Mouse (Mus musculus): Measurements from ENCODE around the gene Pigq.

DNA sequence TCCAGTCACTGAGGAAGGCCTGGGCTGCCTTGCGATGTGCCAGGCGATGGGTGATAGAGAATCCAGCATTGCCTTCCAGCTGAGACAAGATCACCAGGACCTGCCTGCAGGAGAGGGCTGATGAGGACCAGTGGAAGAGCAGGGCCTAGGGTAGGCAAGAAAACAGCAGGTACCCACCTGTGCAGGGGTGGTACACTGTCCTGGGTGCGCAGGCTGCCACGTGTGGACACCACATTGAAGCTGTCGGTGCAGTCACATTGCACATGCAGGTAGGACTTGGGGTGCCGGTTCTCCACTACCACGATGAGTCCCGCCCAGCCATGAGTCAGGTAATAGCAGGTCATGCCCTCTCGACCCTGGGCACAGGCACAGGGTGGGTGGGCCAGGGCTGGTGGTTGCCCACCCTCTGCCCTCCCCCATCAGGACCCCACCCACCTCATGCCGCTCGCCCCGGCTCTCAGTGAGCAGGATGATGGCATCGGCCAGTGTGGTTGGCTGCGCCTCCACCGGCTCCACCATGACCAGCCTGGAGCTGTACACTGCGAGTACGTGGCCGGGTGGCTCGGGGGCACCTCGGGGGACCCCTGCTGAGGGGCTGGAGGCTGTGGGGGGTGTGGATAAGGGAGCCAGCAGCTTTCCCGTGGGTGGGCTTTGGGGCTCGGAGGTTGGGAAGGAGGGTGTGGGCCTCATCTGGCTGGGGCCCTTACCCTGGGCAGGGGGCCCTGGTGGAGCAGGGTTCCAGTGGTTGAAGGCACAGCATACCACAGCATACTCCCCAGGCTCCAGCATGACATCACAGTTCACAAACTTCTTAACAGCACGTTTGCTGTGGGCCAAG is 15.1 kb upstream of the Pigq start:
- no peak for TF ChIP-seq CTCF (IDR thresholded peaks at IDR 0.05; ENCODE audit: control insufficient read depth, insufficient read depth, low read length)
- TF ChIP-seq POLR2A (IDR thresholded peaks at IDR 0.05; ENCODE audit: borderline replicate concordance, control insufficient read depth, low read depth, low read length), result no peak
